Mouse (Mus musculus) thymus, adult 2 months (tissue): ENCODE measurements around the gene Cyth3. TPM values are rescaled to one million over a fixed set of nuclear protein-coding genes. Genes with fewer than 3 reads are reported as not detected.

ENCODE experiments used
- DNase-seq: peaks from one replicate; pipeline ENCODE4 v3.0.0; 2021
- H3K27ac ChIP-seq: fragments of 200-500 bp; 2 replicates; pipeline ENCODE4 v1.5.1; 2012; ENCODE audit warnings: low read length, control low read depth; ENCODE audit not compliant: control insufficient read depth, insufficient read depth
- H3K27me3 ChIP-seq: fragments of 200-500 bp; 2 replicates; pipeline ENCODE4 v1.6.1; 2012; ENCODE audit warnings: mild to moderate bottlenecking, low read length, moderate library complexity, mixed read lengths; ENCODE audit not compliant: control insufficient read depth, insufficient read depth
- H3K36me3 ChIP-seq: fragments of 200-500 bp; 2 replicates; pipeline ENCODE4 v1.6.1; 2012; ENCODE audit warnings: mild to moderate bottlenecking, low read length, moderate library complexity; ENCODE audit not compliant: control insufficient read depth, insufficient read depth
- H3K4me1 ChIP-seq: fragments of 200-500 bp; replicated peaks from 2 replicates; pipeline ENCODE4 v1.6.1; 2012; ENCODE audit warnings: low read length; ENCODE audit not compliant: control insufficient read depth, insufficient read depth
- H3K4me3 ChIP-seq: fragments of 200-500 bp; 2 replicates; pipeline ENCODE4 v1.5.1; 2012; ENCODE audit warnings: mild to moderate bottlenecking, low read length, control low read depth, moderate library complexity; ENCODE audit not compliant: control insufficient read depth, insufficient read depth
- CTCF ChIP-seq: fragments of 200-500 bp; IDR thresholded peaks from 2 replicates; pipeline ENCODE4 v1.5.1; 2012; ENCODE audit warnings: mild to moderate bottlenecking, control low read depth, low read length, moderate library complexity, borderline replicate concordance; ENCODE audit not compliant: control insufficient read depth, poor library complexity, insufficient read depth; ENCODE audit errors: extremely low read depth
- POLR2A ChIP-seq: fragments of 200-500 bp; IDR thresholded peaks from 2 replicates; pipeline ENCODE4 v1.6.1; 2012; ENCODE audit warnings: mild to moderate bottlenecking, low read length, control low read depth, moderate library complexity; ENCODE audit not compliant: control insufficient read depth, poor library complexity, insufficient read depth; ENCODE audit errors: extremely low read depth
- WGBS: fragments of 180-500 bp; shearing (Covaris S2); methylation state at CpG from one replicate; pipeline ENCODE4 v1.1.7; 2018; 5-methylcytosine and 5-hydroxymethylcytosine counted together
- polyA plus RNA-seq: library from polyadenylated mRNA; depleted of rRNA; stranded (reverse); fragments of >200 nt; gene quantifications from 2 replicates; pipeline ENCODE4 v1.2.3, GENCODE M21; 2012; rRNA removed

Gene Cyth3
- 12.9 and 13.4 TPM in 2 replicates for polyA plus RNA-seq

DNA sequence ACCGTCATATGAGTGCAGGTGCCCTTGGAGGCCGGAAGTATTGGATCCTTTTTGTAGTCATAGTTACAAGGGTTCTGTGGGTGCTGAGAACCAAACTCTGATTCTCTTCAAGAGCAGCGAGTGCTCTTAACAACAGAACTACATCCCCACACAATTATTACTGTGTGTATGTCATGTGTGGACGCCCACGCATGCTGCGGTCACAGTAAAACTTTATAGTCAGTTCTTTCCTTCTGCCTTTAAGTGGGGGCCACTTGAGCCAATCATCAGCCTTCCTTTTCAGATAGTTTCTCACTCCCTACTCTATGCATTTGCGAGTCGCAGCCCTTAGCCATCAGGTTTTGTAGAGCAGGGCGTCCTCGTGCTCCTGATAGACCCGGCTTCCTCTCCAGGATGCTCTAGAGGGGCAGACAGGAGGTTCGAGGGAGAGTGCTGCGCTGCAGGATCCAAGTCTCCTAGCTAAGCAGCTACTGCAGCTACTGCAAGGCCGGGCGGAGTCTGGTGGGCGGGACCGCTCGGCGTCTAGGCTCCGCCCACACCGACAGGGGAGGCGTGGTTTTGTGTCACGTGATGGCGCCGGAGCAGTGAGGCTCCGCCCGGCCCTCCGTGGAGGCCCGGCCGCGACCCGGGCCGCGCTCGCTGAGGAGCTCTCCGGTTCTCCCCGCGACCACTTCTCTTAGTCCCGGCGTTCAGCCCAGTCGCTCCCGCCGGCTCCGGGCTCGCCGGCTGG, at the start of gene Cyth3:
Gene Cyth3, plus strand, starts transcription at position 555 of the 730 bp plus-strand sequence.
- peak; percentile 95 for DNase-seq
- Histone ChIP-seq H3K4me1 (peaks cover 6% of the 10 kb centered on the region), H3K36me3 (no peaks in the 10 kb centered on the region), H3K27me3 (no peaks in the 10 kb centered on the region), H3K27ac (no peak within 1 kb of the TSS), H3K4me3 (peak within 1 kb of the TSS; percentile 59)
- TF ChIP-seq POLR2A: peak; percentile 54
- TF ChIP-seq CTCF: peak; percentile 55; the same call in 1 of the 2 replicates
- WGBS: 5% methylated on average over 46 of the region's 46 CpGs

DNA sequence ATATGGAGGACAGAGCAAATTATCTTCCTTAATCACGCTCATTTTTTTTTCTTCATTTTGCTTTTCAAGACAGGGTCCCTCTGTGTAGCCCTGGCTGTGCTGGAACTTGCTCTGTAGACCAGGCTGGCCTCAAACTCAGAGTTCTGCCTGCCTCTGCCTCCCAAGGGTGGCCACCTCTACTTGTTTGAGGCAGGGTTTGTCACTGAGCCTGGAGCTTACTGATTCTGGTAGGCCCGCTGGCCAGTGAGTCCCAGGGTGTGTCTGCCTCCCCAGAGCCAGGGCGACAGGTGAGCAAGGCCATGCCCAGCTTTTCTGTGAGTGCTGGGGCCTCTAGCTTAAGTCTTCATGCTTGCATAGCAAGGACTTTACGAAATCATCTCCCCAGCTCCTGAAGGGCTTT, 49.2 kb upstream of the Cyth3 start:
- Histone ChIP-seq H3K36me3 (no peaks in the 10 kb centered on the region), H3K27ac (no peak overlapping the region), H3K4me1 (no peaks in the 10 kb centered on the region), H3K4me3 (no peak overlapping the region), H3K27me3 (no peaks in the 10 kb centered on the region)
- 93% methylated on average over 4 of the region's 4 CpGs for WGBS
- TF ChIP-seq CTCF (no peak), POLR2A (no peak)
- DNase-seq: no peak

DNA sequence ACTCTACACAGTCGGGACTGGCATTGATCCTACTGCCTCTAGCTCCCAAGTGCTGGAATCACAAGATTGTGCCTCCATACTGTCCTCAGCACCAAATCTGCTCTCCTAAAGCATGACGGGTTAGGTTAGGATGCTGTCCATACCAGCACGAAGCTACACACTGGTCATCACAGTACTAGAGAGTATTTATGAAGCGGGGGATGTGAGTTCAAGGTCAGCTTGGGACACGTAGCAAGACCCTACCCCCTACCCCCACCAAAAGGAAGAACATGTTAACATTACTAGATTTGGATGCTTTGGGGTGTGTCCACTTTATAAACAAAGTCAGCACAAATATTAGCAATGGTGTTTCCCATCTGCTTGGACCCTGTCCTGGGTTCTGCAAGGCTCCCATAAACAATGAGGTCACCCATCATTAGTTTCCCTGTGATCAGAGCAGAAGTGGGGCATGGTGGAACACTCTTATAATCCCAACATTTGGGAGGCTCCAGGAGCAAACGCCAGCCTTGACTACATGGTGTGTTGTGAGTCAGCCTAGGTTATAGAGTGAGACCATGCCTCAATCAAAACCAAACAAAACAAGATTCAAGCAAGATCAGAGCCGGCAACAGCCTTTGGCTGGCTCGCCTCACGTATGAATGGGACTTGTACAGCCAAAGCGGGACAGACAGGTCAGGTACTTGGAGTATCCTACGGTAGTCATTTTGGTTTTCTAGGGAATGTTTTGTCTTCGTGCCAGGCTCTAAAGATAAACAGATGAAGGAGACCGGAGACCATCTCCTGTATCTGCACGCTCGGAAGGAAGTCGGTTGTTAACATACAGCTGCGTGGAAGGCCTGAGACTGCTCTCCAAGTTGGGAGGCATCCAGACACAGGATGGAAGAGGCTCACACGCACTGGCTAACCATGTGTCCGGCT, 47.7 kb upstream of the Cyth3 start:
- TF ChIP-seq POLR2A (no peak), CTCF (no peak)
- H3K27ac ChIP-seq: no peak overlapping the region
- no peaks in the 10 kb centered on the region for H3K36me3 ChIP-seq
- 88% methylated on average over 19 of the region's 19 CpGs for WGBS
- no peaks in the 10 kb centered on the region for H3K4me1 ChIP-seq
- no peak for DNase-seq
- no peaks in the 10 kb centered on the region for H3K27me3 ChIP-seq
- H3K4me3 ChIP-seq: no peak overlapping the region

DNA sequence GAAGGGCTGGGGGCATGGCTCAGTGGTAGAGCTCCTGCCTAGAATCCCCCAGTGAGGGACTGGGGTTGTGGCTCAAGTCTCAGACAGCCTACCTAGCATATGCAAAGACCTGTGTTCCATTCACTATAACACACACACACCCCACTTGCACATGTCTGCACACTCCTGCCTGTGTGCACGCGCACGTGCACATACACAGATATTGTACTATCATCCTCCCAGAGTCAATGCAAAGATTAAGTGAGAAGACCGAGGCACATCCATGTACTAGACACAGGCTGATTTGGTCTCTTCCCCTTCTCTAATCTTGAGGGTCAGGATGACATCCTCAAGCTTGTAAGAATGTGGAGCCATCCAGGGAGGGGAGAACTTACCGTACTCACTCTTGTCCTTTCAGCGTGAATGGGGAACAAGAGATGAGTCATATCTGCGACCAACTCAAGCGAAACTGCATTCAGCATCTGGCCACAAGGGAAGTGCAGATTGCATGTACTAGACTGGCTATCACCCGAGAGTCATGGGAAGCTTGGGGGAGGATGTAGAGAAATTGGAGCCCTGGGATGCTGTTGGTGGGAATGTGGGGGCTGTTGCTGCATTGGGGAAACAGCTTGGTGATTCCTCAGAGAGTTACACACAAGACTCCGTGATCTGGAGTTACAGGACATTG, 42.6 kb upstream of the Cyth3 start:
- Histone ChIP-seq H3K4me3 (no peak overlapping the region), H3K36me3 (no peaks in the 10 kb centered on the region), H3K27ac (no peak overlapping the region), H3K4me1 (no peaks in the 10 kb centered on the region), H3K27me3 (no peaks in the 10 kb centered on the region)
- DNase-seq: no peak
- TF ChIP-seq POLR2A (no peak), CTCF (no peak)
- 52% methylated on average over 10 of the region's 10 CpGs for WGBS

DNA sequence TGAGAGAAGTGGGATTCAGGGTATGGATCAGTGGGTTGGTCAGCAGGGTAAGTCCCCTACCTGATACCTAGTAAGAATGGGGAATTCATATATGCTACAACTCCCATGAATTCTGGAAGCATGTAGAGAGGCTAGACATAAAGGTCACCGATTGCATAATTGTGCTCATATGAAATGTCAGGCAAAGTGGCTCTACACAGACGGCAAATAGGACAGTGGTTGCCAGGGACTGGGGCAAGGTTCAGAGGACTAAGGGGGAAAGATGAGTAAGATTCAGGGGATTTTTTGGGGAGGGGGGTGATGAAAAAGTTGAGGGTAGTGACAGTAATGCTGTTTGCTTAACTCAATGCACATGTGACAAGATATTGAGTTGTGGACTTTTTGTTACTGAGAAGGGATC, 41.3 kb upstream of the Cyth3 start:
- H3K4me1 ChIP-seq: no peaks in the 10 kb centered on the region
- WGBS: 87% methylated on average over 2 of the region's 2 CpGs
- no peak overlapping the region for H3K4me3 ChIP-seq
- TF ChIP-seq POLR2A (no peak), CTCF (no peak)
- H3K36me3 ChIP-seq: no peaks in the 10 kb centered on the region
- no peaks in the 10 kb centered on the region for H3K27me3 ChIP-seq
- no peak for DNase-seq
- no peak overlapping the region for H3K27ac ChIP-seq

DNA sequence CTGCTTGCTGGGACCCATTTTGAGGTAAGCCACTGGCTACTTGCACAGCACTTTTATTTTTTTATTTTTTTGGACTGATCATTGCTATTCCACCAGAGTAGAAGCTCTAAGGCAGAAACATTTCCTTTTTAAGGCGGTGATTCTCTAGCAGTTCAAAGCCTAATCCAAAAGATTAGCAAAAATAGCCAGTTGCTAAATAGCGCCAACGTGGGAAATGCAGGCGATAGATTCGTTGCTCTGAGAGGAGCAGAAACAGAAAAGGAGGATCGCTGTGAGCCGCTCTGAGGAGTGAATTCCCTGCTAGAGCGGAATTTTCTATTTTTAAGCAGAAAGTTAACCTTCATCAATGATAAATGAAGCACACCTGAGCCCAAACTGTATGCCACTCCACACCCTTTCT, 40.4 kb upstream of the Cyth3 start:
- 92% methylated on average over 8 of the region's 8 CpGs for WGBS
- TF ChIP-seq POLR2A (no peak), CTCF (no peak)
- DNase-seq: no peak
- no peaks in the 10 kb centered on the region for H3K4me1 ChIP-seq
- no peaks in the 10 kb centered on the region for H3K27me3 ChIP-seq
- no peaks in the 10 kb centered on the region for H3K36me3 ChIP-seq
- H3K27ac ChIP-seq: no peak overlapping the region
- H3K4me3 ChIP-seq: no peak overlapping the region
